Mouse (Mus musculus) natural killer cell, adult 2 months (primary cell): ENCODE measurements around the gene Ddx39.
A peak's percentile ranks its signal among the peaks of the same experiment; 100 is the strongest.

ENCODE experiments used
- DNase-seq, 2 experiments: peaks; one replicate each; pipeline ENCODE4 v3.0.0; 2022; ENCODE audit warnings: low spot score in 2 of 2

The Ddx39 gene

GRCm38 (mm10) chr8:83737346-83737745, 22.4 kb downstream of the Ddx39 start:
- no peak for DNase-seq

- peak; percentile 47 to 75 for DNase-seq
Observed at GRCm38 (mm10) chr8:83737852-83738562, 23.0 kb downstream of the Ddx39 start.

- no peak for DNase-seq
Observed at GRCm38 (mm10) chr8:83738949-83739710, 24.2 kb downstream of the Ddx39 start.

GRCm38 (mm10) chr8:83739711-83740468, 24.9 kb downstream of the Ddx39 start:
- DNase-seq: peak; percentile 87 to 92

GRCm38 (mm10) chr8:83740586-83740975, 25.6 kb downstream of the Ddx39 start:
- DNase-seq: no peak

GRCm38 (mm10) chr8:83740976-83741741, 26.2 kb downstream of the Ddx39 start, which contains the start of gene Adgre5:
Gene Adgre5, minus strand, starts transcription at chr8:83741326.
- DNase-seq: peak; percentile 76 to 82

- DNase-seq: peak; percentile 86 to 88
Observed at GRCm38 (mm10) chr8:83741849-83742655, 27.1 kb downstream of the Ddx39 start.

- no peak for DNase-seq
Observed at GRCm38 (mm10) chr8:83742968-83743367, 28.0 kb downstream of the Ddx39 start.

- no peak for DNase-seq
Observed at GRCm38 (mm10) chr8:83744070-83744469, 29.1 kb downstream of the Ddx39 start.

- DNase-seq: peak; percentile 89 to 90
Observed at GRCm38 (mm10) chr8:83747661-83748346, 32.8 kb downstream of the Ddx39 start.

- DNase-seq: peak; percentile 94 to 95
Observed at GRCm38 (mm10) chr8:83748708-83749107, 33.7 kb downstream of the Ddx39 start.

GRCm38 (mm10) chr8:83749265-83749664, 34.3 kb downstream of the Ddx39 start:
- DNase-seq: no peak

- DNase-seq: no peak
Observed at GRCm38 (mm10) chr8:83754149-83754548, 39.2 kb downstream of the Ddx39 start.

GRCm38 (mm10) chr8:83756273-83756672, 41.3 kb downstream of the Ddx39 start:
- peak in 1 of 2 experiments; percentile 55 for DNase-seq

- no peak for DNase-seq
Observed at GRCm38 (mm10) chr8:83757084-83757607, 42.2 kb downstream of the Ddx39 start.

GRCm38 (mm10) chr8:83758298-83758697, 43.3 kb downstream of the Ddx39 start:
- DNase-seq: peak; percentile 74 to 83

- DNase-seq: no peak
Observed at GRCm38 (mm10) chr8:83759231-83759759, 44.3 kb downstream of the Ddx39 start.

GRCm38 (mm10) chr8:83764116-83764515, 49.1 kb downstream of the Ddx39 start:
- DNase-seq: no peak

- DNase-seq: no peak
Observed at GRCm38 (mm10) chr8:83764717-83765116, 49.7 kb downstream of the Ddx39 start.
